Mouse (Mus musculus): ENCODE results near the gene Arhgef10l. TPM values are rescaled to one million over a fixed set of nuclear protein-coding genes. Genes with fewer than 3 reads are reported as not detected.
A peak's percentile ranks its signal among the peaks of the same experiment; 100 is the strongest.

Gene Arhgef10l
- total and polyA plus RNA-seq, 3 experiments, result 10.2 to 26.0 TPM; not detected in 1

DNA sequence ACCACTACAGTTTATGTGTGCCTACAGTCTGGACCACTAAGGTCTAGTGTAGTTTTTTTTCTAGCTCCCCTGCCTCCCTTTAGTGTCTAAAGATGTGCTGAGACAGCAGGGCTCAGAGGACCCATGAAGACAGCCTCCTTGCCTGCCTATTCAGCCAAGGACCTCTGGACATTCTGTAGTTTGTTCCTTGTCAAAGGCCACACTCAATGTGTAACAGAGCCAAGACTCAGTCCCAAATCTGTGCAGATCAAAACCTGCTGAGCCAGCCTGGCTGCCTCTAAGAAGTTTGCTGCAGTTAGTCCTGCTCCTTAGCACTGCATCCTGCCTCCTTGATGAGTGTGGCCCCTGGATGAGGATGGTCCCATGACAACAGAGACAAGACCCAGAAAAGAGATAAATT, 156.0 kb downstream of the Arhgef10l start:
- Histone ChIP-seq H3K36me3 (ENCODE audit: control insufficient read depth in 1 of 2, insufficient read depth in 2 of 2, low read length in 2 of 2) (no peaks in the 10 kb centered on the region), H3K4me1 (ENCODE audit: control insufficient read depth in 1 of 2, insufficient read depth in 2 of 2, low read length in 2 of 2) (no peaks in the 10 kb centered on the region), H3K79me2 (ENCODE audit: control insufficient read depth, insufficient read depth, low read length, poor library complexity) (no peaks in the 10 kb centered on the region), H3K4me3 (ENCODE audit: control insufficient read depth in 1 of 2, insufficient read depth in 1 of 2, low read depth in 2 of 2, low read length in 2 of 2) (no peak overlapping the region), H3K9ac (ENCODE audit: control insufficient read depth, low read depth, low read length, poor library complexity, severe bottlenecking) (no peak overlapping the region), H3K9me3 (replicated peaks; ENCODE audit: insufficient read depth, low read length) (no peaks in the 10 kb centered on the region), H3K27ac (ENCODE audit: control insufficient read depth, low read depth, low read length) (no peak overlapping the region), H3K27me3 (ENCODE audit: control insufficient read depth in 1 of 2, insufficient read depth in 2 of 2, low read length in 2 of 2) (no peaks in the 10 kb centered on the region)
- no peak for TF ChIP-seq E2F4 (IDR thresholded peaks at IDR 0.05; ENCODE audit: borderline replicate concordance, low read depth, low read length)
- no peak for DNase-seq (ENCODE audit: low read depth, low spot score)

DNA sequence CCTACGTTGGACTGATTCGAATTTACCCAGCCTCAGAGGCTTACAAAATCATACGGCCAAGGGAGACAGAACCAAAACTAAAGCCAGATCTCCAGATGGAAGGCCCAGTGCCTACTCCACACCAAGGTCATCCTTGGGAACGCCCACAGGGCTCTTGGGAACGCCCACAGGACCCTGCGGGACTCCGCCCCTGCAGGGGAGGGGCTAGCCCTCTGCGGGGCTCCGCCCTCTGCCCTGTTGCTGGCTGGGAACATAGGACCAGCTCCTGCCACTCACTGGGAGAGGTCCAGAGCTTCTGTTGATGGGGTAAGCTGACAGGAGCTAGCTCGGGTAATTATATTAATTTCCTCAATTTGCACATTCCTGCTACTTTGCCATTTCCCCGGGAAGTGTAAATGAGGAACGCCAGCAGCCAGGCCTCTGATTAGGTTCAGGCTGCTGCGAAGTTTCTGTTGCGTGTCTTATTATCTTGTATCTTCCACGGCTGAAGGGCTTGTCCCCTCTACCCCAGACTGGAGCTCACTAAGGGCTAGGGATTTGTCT, 158.6 kb downstream of the Arhgef10l start:
- Histone ChIP-seq H3K4me1 (ENCODE audit: control insufficient read depth in 1 of 2, insufficient read depth in 2 of 2, low read length in 2 of 2) (no peaks in the 10 kb centered on the region), H3K9me3 (replicated peaks; ENCODE audit: insufficient read depth, low read length) (no peaks in the 10 kb centered on the region), H3K27ac (ENCODE audit: control insufficient read depth, low read depth, low read length) (no peak overlapping the region), H3K27me3 (ENCODE audit: control insufficient read depth in 1 of 2, insufficient read depth in 2 of 2, low read length in 2 of 2) (no peaks in the 10 kb centered on the region), H3K9ac (ENCODE audit: control insufficient read depth, low read depth, low read length, poor library complexity, severe bottlenecking) (no peak overlapping the region), H3K79me2 (ENCODE audit: control insufficient read depth, insufficient read depth, low read length, poor library complexity) (no peaks in the 10 kb centered on the region), H3K4me3 (ENCODE audit: control insufficient read depth in 1 of 2, insufficient read depth in 1 of 2, low read depth in 2 of 2, low read length in 2 of 2) (peak overlapping the region in 1 of 2 experiments; percentile 18; a peak in 1 of 4 replicates), H3K36me3 (ENCODE audit: control insufficient read depth in 1 of 2, insufficient read depth in 2 of 2, low read length in 2 of 2) (no peaks in the 10 kb centered on the region)
- TF ChIP-seq ZNF384 (IDR thresholded peaks at IDR 0.05; ENCODE audit: low read depth, low read length), result no peak
- no peak for TF ChIP-seq KAT2A (conservative IDR thresholded peaks at IDR 0.05; ENCODE audit: low read depth, low read length)
- TF ChIP-seq SMC3 (IDR thresholded peaks at IDR 0.05; ENCODE audit: low read depth, low read length), result no peak
- TF ChIP-seq MAZ (IDR thresholded peaks at IDR 0.05; ENCODE audit: low read depth, low read length), result no peak
- TF ChIP-seq POLR2A (IDR thresholded peaks at IDR 0.05; ENCODE audit: control insufficient read depth in 1 of 2, insufficient read depth in 1 of 2, low read depth in 1 of 2, low read length in 2 of 2, poor library complexity in 1 of 2), result no peak
- peak; percentile 14 for DNase-seq (ENCODE audit: low read depth, low spot score)

DNA sequence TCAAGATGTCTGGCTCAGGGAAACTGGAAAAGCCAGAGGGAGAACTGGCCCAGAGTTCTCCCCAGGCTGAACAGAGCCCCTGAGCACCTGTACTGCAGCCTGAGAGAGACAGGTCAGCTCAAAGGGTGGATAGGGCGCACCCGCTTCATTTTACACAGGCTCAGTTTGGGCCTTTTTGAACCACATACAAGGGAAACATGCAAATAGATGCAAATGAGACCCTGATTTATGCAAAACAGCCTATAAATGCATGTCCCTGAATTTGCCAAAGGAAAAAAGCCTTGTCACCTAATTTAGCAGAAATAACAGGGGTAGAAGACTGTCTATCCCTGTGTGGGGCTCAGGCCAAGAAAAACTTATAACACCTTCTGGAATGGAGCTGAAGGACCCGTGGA, 160.2 kb downstream of the Arhgef10l start:
- H3K79me2 ChIP-seq (ENCODE audit: control insufficient read depth, insufficient read depth, low read length, poor library complexity), result no peaks in the 10 kb centered on the region
- H3K36me3 ChIP-seq (ENCODE audit: control insufficient read depth in 1 of 2, insufficient read depth in 2 of 2, low read length in 2 of 2), result no peaks in the 10 kb centered on the region
- H3K9me3 ChIP-seq (replicated peaks; ENCODE audit: insufficient read depth, low read length), result no peaks in the 10 kb centered on the region
- no peak for DNase-seq (ENCODE audit: low read depth, low spot score)
- no peak overlapping the region for H3K4me3 ChIP-seq (ENCODE audit: control insufficient read depth in 1 of 2, insufficient read depth in 1 of 2, low read depth in 2 of 2, low read length in 2 of 2)
- no peaks in the 10 kb centered on the region for H3K4me1 ChIP-seq (ENCODE audit: control insufficient read depth in 1 of 2, insufficient read depth in 2 of 2, low read length in 2 of 2)
- no peak overlapping the region for H3K27ac ChIP-seq (ENCODE audit: control insufficient read depth, low read depth, low read length)
- H3K27me3 ChIP-seq (ENCODE audit: control insufficient read depth in 1 of 2, insufficient read depth in 2 of 2, low read length in 2 of 2), result no peaks in the 10 kb centered on the region
- no peak for TF ChIP-seq MYC (IDR thresholded peaks at IDR 0.05; ENCODE audit: low read depth, low read length)
- TF ChIP-seq SIN3A (IDR thresholded peaks at IDR 0.05; ENCODE audit: low read length), result no peak
- no peak for TF ChIP-seq EP300 (IDR thresholded peaks at IDR 0.05; ENCODE audit: low read depth in 1 of 2, low read length in 2 of 2)
- no peak for TF ChIP-seq ZNF384 (IDR thresholded peaks at IDR 0.05; ENCODE audit: low read depth, low read length)
- TF ChIP-seq USF2 (IDR thresholded peaks at IDR 0.05; ENCODE audit: borderline replicate concordance in 1 of 2, insufficient read depth in 1 of 2, low read depth in 1 of 2, low read length in 2 of 2), result no peak
- TF ChIP-seq SMC3 (IDR thresholded peaks at IDR 0.05; ENCODE audit: low read depth, low read length), result no peak
- TF ChIP-seq GABPA (IDR thresholded peaks at IDR 0.05; ENCODE audit: low read depth, low read length), result no peak
- H3K9ac ChIP-seq (ENCODE audit: control insufficient read depth, low read depth, low read length, poor library complexity, severe bottlenecking), result no peak overlapping the region
